Mouse (Mus musculus) ES-E14 (cell line): ENCODE results near the gene Xpr1.

Experiments
- HCFC1 ChIP-seq: IDR thresholded peaks from 2 replicates; pipeline ENCODE4 v1.6.1; 2012; ENCODE audit warnings: low read length, inconsistent platforms, borderline replicate concordance; ENCODE audit not compliant: insufficient read depth
- ZNF384 ChIP-seq: IDR thresholded peaks from 2 replicates; pipeline ENCODE4 v1.6.1; 2012; ENCODE audit warnings: low read depth, low read length, inconsistent platforms

DNA sequence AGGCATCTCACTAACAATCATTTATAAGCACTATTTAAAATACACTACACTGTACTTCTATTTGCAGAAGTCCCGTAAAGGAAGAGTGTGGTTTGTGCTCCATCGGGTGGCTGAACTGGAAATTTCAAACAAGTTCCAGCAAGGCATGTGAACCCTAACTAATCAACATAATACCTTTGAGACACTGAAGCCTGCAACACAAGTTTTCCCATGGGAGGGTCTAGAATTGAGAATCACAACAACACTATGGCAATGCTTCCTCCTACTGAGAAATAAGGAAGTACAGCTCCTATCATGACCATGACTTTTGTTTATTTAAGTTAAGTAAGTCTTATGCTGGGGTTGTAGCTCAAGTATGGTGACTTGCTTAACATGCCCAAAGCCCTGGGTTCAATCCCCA lies 4.5 kb downstream of the Xpr1 start:
- no peak for TF ChIP-seq ZNF384
- TF ChIP-seq HCFC1, result no peak
